Mouse (Mus musculus) neural tube, embryonic 14.5 days (tissue): ENCODE results near the gene Fundc2. TPM values are rescaled to one million over a fixed set of nuclear protein-coding genes. Genes with fewer than 3 reads are reported as not detected.

ENCODE experiments used
- ATAC-seq: fragments of 200-750 bp; cut with Nextera tagmentation; 2 replicates; pipeline ENCODE4 v1.8.0; 2017; ENCODE audit warnings: low read depth, mild to moderate bottlenecking, moderate TSS enrichment, moderate library complexity
- H3K27ac ChIP-seq: fragments of 300-500 bp; sonication (generic); 2 replicates; pipeline ENCODE4 v1.5.1; 2014; ENCODE audit warnings: low read depth, mild to moderate bottlenecking, control low read depth, low read length, moderate library complexity, mixed read lengths
- H3K27me3 ChIP-seq: fragments of 300-500 bp; sonication (generic); 2 replicates; pipeline ENCODE4 v1.6.1; 2014; ENCODE audit warnings: low read length; ENCODE audit not compliant: control insufficient read depth, insufficient read depth
- H3K36me3 ChIP-seq: fragments of 300-500 bp; sonication (generic); 2 replicates; pipeline ENCODE4 v1.6.1; 2014; ENCODE audit warnings: low read length, mixed read lengths; ENCODE audit not compliant: control insufficient read depth, insufficient read depth
- H3K4me1 ChIP-seq: fragments of 300-500 bp; sonication (generic); 2 replicates; pipeline ENCODE4 v1.6.1; 2014; ENCODE audit warnings: low read length; ENCODE audit not compliant: control insufficient read depth, insufficient read depth
- H3K4me2 ChIP-seq: fragments of 300-500 bp; sonication (generic); 2 replicates; pipeline ENCODE4 v1.6.1; 2014; ENCODE audit warnings: mild to moderate bottlenecking, low read depth, low read length, control low read depth
- H3K4me3 ChIP-seq: fragments of 300-500 bp; sonication (generic); 2 replicates; pipeline ENCODE4 v1.5.1; 2014; ENCODE audit warnings: low read depth, low read length, control low read depth, mixed read lengths
- H3K9ac ChIP-seq: fragments of 300-500 bp; sonication (generic); replicated peaks from 2 replicates; pipeline ENCODE4 v1.6.1; 2014; ENCODE audit warnings: low read depth, mild to moderate bottlenecking, control low read depth, low read length, mixed read lengths
- H3K9me3 ChIP-seq: fragments of 300-500 bp; sonication (generic); 2 replicates; pipeline ENCODE4 v1.6.1; 2016; ENCODE audit warnings: low read length; ENCODE audit not compliant: control insufficient read depth
- WGBS: fragments of 180-500 bp; shearing (Covaris S2); extraction: QIAGEN DNeasy Blood & Tissue Kit; methylation state at CpG from one replicate; pipeline ENCODE4 v1.1.7; 2014; 5-methylcytosine and 5-hydroxymethylcytosine counted together
- polyA plus RNA-seq: library from polyadenylated mRNA; unstranded; fragments of >200 nt; fragmentation: Nextera tagmentation; extraction: Ambion mirVana; gene quantifications from 2 replicates; pipeline ENCODE4 v1.2.1, GENCODE M21; 2014

Fundc2 gene
- 27.3 and 36.0 TPM in 2 replicates for polyA plus RNA-seq

- Histone ChIP-seq H3K9ac (peak within 1 kb of the TSS; percentile 63), H3K4me2 (peak within 1 kb of the TSS; percentile 45), H3K27me3 (no peaks in the 10 kb centered on the region), H3K4me1 (no peaks in the 10 kb centered on the region), H3K27ac (peak within 1 kb of the TSS; percentile 60), H3K4me3 (peak within 1 kb of the TSS; percentile 49), H3K9me3 (no peaks in the 10 kb centered on the region), H3K36me3 (no peaks in the 10 kb centered on the region)
- peak; percentile 99 for ATAC-seq
- 12% methylated on average over 19 of the region's 25 CpGs for WGBS
Observed at GRCm38 (mm10) chrX:75382195-75382771, at the start of gene Fundc2, which contains the start of gene F8. Gene Fundc2 (plus strand): TSS chrX:75382399. Gene F8 (minus strand): TSS chrX:75382615.

GRCm38 (mm10) chrX:75370197-75370596 lies 12.0 kb upstream of the Fundc2 start:
- Histone ChIP-seq H3K9me3 (no peaks in the 10 kb centered on the region), H3K27ac (no peak overlapping the region), H3K4me3 (no peak overlapping the region), H3K4me2 (no peak overlapping the region), H3K9ac (no peak overlapping the region), H3K27me3 (no peaks in the 10 kb centered on the region), H3K4me1 (no peaks in the 10 kb centered on the region), H3K36me3 (no peaks in the 10 kb centered on the region)
- ATAC-seq = no peak

- 81% methylated on average over 2 of the region's 2 CpGs for WGBS
- H3K4me1 ChIP-seq = no peaks in the 10 kb centered on the region
- H3K9ac ChIP-seq = no peak overlapping the region
- no peaks in the 10 kb centered on the region for H3K27me3 ChIP-seq
- no peaks in the 10 kb centered on the region for H3K9me3 ChIP-seq
- H3K36me3 ChIP-seq = no peaks in the 10 kb centered on the region
- H3K4me3 ChIP-seq = no peak overlapping the region
- no peak overlapping the region for H3K4me2 ChIP-seq
- no peak for ATAC-seq
- no peak overlapping the region for H3K27ac ChIP-seq
Observed at GRCm38 (mm10) chrX:75372666-75373425, 9.4 kb upstream of the Fundc2 start.

- no peak overlapping the region for H3K27ac ChIP-seq
- no peak overlapping the region for H3K4me2 ChIP-seq
- ATAC-seq = no peak
- H3K9ac ChIP-seq = no peak overlapping the region
- H3K36me3 ChIP-seq = no peaks in the 10 kb centered on the region
- no peaks in the 10 kb centered on the region for H3K4me1 ChIP-seq
- H3K4me3 ChIP-seq = no peak overlapping the region
- no peaks in the 10 kb centered on the region for H3K27me3 ChIP-seq
- no peaks in the 10 kb centered on the region for H3K9me3 ChIP-seq
Observed at GRCm38 (mm10) chrX:75376815-75377214, 5.4 kb upstream of the Fundc2 start.

- no peak for ATAC-seq
- Histone ChIP-seq H3K4me1 (no peaks in the 10 kb centered on the region), H3K9ac (no peak overlapping the region), H3K27me3 (no peaks in the 10 kb centered on the region), H3K27ac (no peak overlapping the region), H3K4me3 (no peak overlapping the region), H3K36me3 (no peaks in the 10 kb centered on the region), H3K4me2 (no peak overlapping the region), H3K9me3 (no peaks in the 10 kb centered on the region)
- 96% methylated on average over 1 of the region's 1 CpGs for WGBS
Observed at GRCm38 (mm10) chrX:75381176-75381575, 1.0 kb upstream of the Fundc2 start.

GRCm38 (mm10) chrX:75381699-75382098 lies 500 bp upstream of the Fundc2 start:
- Histone ChIP-seq H3K9ac (no peak overlapping the region), H3K4me3 (peak overlapping the region; percentile 49), H3K27me3 (no peaks in the 10 kb centered on the region), H3K4me1 (no peaks in the 10 kb centered on the region), H3K9me3 (no peaks in the 10 kb centered on the region), H3K27ac (no peak overlapping the region), H3K36me3 (no peaks in the 10 kb centered on the region), H3K4me2 (peak overlapping the region; percentile 45; the same call in 1 of the 2 replicates)
- peak; percentile 25; the same call in 1 of the 2 replicates for ATAC-seq
- WGBS = 71% methylated on average over 5 of the region's 5 CpGs

- Histone ChIP-seq H3K4me2 (no peak overlapping the region), H3K4me1 (no peaks in the 10 kb centered on the region), H3K4me3 (no peak overlapping the region), H3K9me3 (no peaks in the 10 kb centered on the region), H3K9ac (no peak overlapping the region), H3K27me3 (no peaks in the 10 kb centered on the region), H3K27ac (no peak overlapping the region), H3K36me3 (no peaks in the 10 kb centered on the region)
- WGBS = 97% methylated on average over 1 of the region's 1 CpGs
- no peak for ATAC-seq
Observed at GRCm38 (mm10) chrX:75399471-75399870, 17.3 kb downstream of the Fundc2 start.

GRCm38 (mm10) chrX:75402668-75403067 lies 20.5 kb downstream of the Fundc2 start:
- Histone ChIP-seq H3K9ac (no peak overlapping the region), H3K4me3 (no peak overlapping the region), H3K4me2 (no peak overlapping the region), H3K27ac (no peak overlapping the region), H3K9me3 (no peaks in the 10 kb centered on the region), H3K4me1 (no peaks in the 10 kb centered on the region), H3K27me3 (no peaks in the 10 kb centered on the region), H3K36me3 (no peaks in the 10 kb centered on the region)
- ATAC-seq = no peak
- WGBS = 84% methylated on average over 2 of the region's 2 CpGs

GRCm38 (mm10) chrX:75403350-75403749 lies 21.2 kb downstream of the Fundc2 start:
- ATAC-seq = no peak
- Histone ChIP-seq H3K4me1 (no peaks in the 10 kb centered on the region), H3K4me2 (no peak overlapping the region), H3K9me3 (no peaks in the 10 kb centered on the region), H3K27me3 (no peaks in the 10 kb centered on the region), H3K9ac (no peak overlapping the region), H3K27ac (no peak overlapping the region), H3K36me3 (no peaks in the 10 kb centered on the region), H3K4me3 (no peak overlapping the region)
